Mouse (Mus musculus): ENCODE measurements around the gene Ddx54.

Ddx54 gene

GRCm38 (mm10) chr5:120612442-120612821 lies at the start of gene Ddx54, which contains the start of gene Rita1:
Gene Ddx54 (plus strand): TSS chr5:120612739.
Gene Rita1 (minus strand): TSS chr5:120612589.
- DNase-seq, result peak; percentile 100

- peak; percentile 84 for DNase-seq
Measured at GRCm38 (mm10) chr5:120562956-120563913, 49.3 kb upstream of the Ddx54 start.

- no peak for DNase-seq
Measured at GRCm38 (mm10) chr5:120563914-120564311, 48.6 kb upstream of the Ddx54 start.

GRCm38 (mm10) chr5:120565171-120565905 lies 47.2 kb upstream of the Ddx54 start:
- DNase-seq, result peak; percentile 39

- peak; percentile 70 for DNase-seq
Measured at GRCm38 (mm10) chr5:120566101-120566500, 46.4 kb upstream of the Ddx54 start.

GRCm38 (mm10) chr5:120566681-120567252 lies 45.8 kb upstream of the Ddx54 start:
- DNase-seq, result peak; percentile 64

GRCm38 (mm10) chr5:120567253-120567701 lies 45.3 kb upstream of the Ddx54 start:
- DNase-seq, result peak; percentile 58

GRCm38 (mm10) chr5:120567761-120568211 lies 44.8 kb upstream of the Ddx54 start:
- DNase-seq, result no peak

GRCm38 (mm10) chr5:120568336-120568768 lies 44.2 kb upstream of the Ddx54 start:
- DNase-seq, result peak; percentile 43

GRCm38 (mm10) chr5:120568964-120569363 lies 43.6 kb upstream of the Ddx54 start:
- DNase-seq, result no peak

- DNase-seq, result no peak
Measured at GRCm38 (mm10) chr5:120569791-120570190, 42.7 kb upstream of the Ddx54 start.

GRCm38 (mm10) chr5:120570289-120570897 lies 42.1 kb upstream of the Ddx54 start:
- DNase-seq, result no peak

GRCm38 (mm10) chr5:120571056-120571740 lies 41.3 kb upstream of the Ddx54 start:
- DNase-seq, result peak; percentile 62

GRCm38 (mm10) chr5:120574469-120575063 lies 38.0 kb upstream of the Ddx54 start:
- peak; percentile 4 for DNase-seq

- no peak for DNase-seq
Measured at GRCm38 (mm10) chr5:120576781-120577301, 35.7 kb upstream of the Ddx54 start.

GRCm38 (mm10) chr5:120577935-120578441 lies 34.6 kb upstream of the Ddx54 start:
- peak; percentile 61 for DNase-seq

- DNase-seq, result peak; percentile 78
Measured at GRCm38 (mm10) chr5:120578504-120579081, 33.9 kb upstream of the Ddx54 start.

GRCm38 (mm10) chr5:120579211-120579897 lies 33.2 kb upstream of the Ddx54 start:
- DNase-seq, result peak; percentile 72

- no peak for DNase-seq
Measured at GRCm38 (mm10) chr5:120579898-120580626, 32.5 kb upstream of the Ddx54 start.

Data from kidney, adult 18-20 months (tissue).